Mouse (Mus musculus) layer of hippocampus, postnatal 36 days (tissue): Measurements from ENCODE around the gene Try10. TPM values are rescaled to one million over a fixed set of nuclear protein-coding genes. Genes with fewer than 3 reads are reported as not detected.
"Not testable (repeated sequence)": the region's sequence is repeated elsewhere in the genome, so short reads cannot be mapped to it uniquely, and the experiment has no call there.

Experiments
- DNase-seq, 2 experiments: peaks; one replicate each; pipeline ENCODE4 v3.0.0; 2022
- total RNA-seq, 2 experiments: library from RNA; stranded (reverse); gene quantifications; 2 replicates each; pipeline ENCODE4 v1.2.3; 2021

The Try10 gene
- not detected for total RNA-seq

GRCm38 (mm10) chr6:41353932-41354331 lies at the start of gene Try10:
Gene Try10 (plus strand): TSS chr6:41354105.
- DNase-seq, result no peak

- DNase-seq, result not testable (repeated sequence)
Observed at GRCm38 (mm10) chr6:41316741-41317140, 37.2 kb upstream of the Try10 start, which contains the start of gene Try5. Gene Try5 (minus strand): TSS chr6:41316841.

- DNase-seq, result not testable (repeated sequence)
Observed at GRCm38 (mm10) chr6:41373772-41374171, 19.9 kb downstream of the Try10 start.

GRCm38 (mm10) chr6:41377578-41377977 lies 23.7 kb downstream of the Try10 start, which contains the start of gene Prss3:
Gene Prss3 (minus strand): TSS chr6:41377678.
- DNase-seq, result not testable (repeated sequence)

GRCm38 (mm10) chr6:41386781-41387180 lies 32.9 kb downstream of the Try10 start:
- no peak for DNase-seq

GRCm38 (mm10) chr6:41391640-41392039 lies 37.7 kb downstream of the Try10 start:
- DNase-seq, result not testable (repeated sequence)

GRCm38 (mm10) chr6:41392056-41392455 lies 38.2 kb downstream of the Try10 start, which contains the start of gene Gm5771:
Gene Gm5771 (plus strand): TSS chr6:41392356.
- DNase-seq, result not testable (repeated sequence)

Other genes with a start within 250 kb of the Try10 start
- gene Try4, start 51.8 kb upstream of the Try10 start, total RNA-seq, result not detected
- gene Try5, start 37.3 kb upstream of the Try10 start, total RNA-seq, result not detected
- gene Prss3, start 23.6 kb downstream of the Try10 start, total RNA-seq, result not detected
- not detected for gene Gm5771, start 38.3 kb downstream of the Try10 start, total RNA-seq
- gene Gm10334, start 92.0 kb downstream of the Try10 start, total RNA-seq, result not detected
- gene Prss1, start 104.8 kb downstream of the Try10 start, total RNA-seq, result not detected
- not detected for gene Prss2, start 167.7 kb downstream of the Try10 start, total RNA-seq